Mouse (Mus musculus) telencephalon, adult 2 months (tissue): ENCODE data around the gene Rhd.
"Not testable (repeated sequence)": the region's sequence is repeated elsewhere in the genome, so short reads cannot be mapped to it uniquely, and the experiment has no call there.

Source experiments
- DNase-seq: peaks from one replicate; pipeline ENCODE4 v3.0.0-alpha.2; 2011; ENCODE audit warnings: low read depth, low spot score

Gene Rhd

GRCm38 (mm10) chr4:134903046-134903445 is 38.7 kb downstream of the Rhd start:
- DNase-seq = no peak

- not testable (repeated sequence) for DNase-seq
These were observed 47.1 kb downstream of the Rhd start for GRCm38 (mm10) chr4:134911406-134911805.

- DNase-seq = no peak
These were observed 49.1 kb downstream of the Rhd start for GRCm38 (mm10) chr4:134913413-134913812.

GRCm38 (mm10) chr4:134914122-134914863 is 50.0 kb downstream of the Rhd start:
- no peak for DNase-seq

- peak; percentile 83 for DNase-seq
These were observed 50.5 kb downstream of the Rhd start, which contains the start of gene Tmem50a for GRCm38 (mm10) chr4:134914864-134915209. Gene Tmem50a (minus strand): TSS chr4:134915024.

GRCm38 (mm10) chr4:134915223-134916050 is 51.1 kb downstream of the Rhd start:
- DNase-seq = no peak

GRCm38 (mm10) chr4:134917194-134917593 is 52.9 kb downstream of the Rhd start:
- no peak for DNase-seq

- DNase-seq = no peak
These were observed 54.0 kb downstream of the Rhd start for GRCm38 (mm10) chr4:134918381-134918780.

- no peak for DNase-seq
These were observed 55.6 kb downstream of the Rhd start for GRCm38 (mm10) chr4:134919733-134920540.

- no peak for DNase-seq
These were observed 56.3 kb downstream of the Rhd start for GRCm38 (mm10) chr4:134920631-134921030.

- no peak for DNase-seq
These were observed 57.4 kb downstream of the Rhd start for GRCm38 (mm10) chr4:134921703-134922102.

- DNase-seq = no peak
These were observed 58.0 kb downstream of the Rhd start for GRCm38 (mm10) chr4:134922111-134922924.

- DNase-seq = no peak
These were observed 58.5 kb downstream of the Rhd start for GRCm38 (mm10) chr4:134922925-134923244.

GRCm38 (mm10) chr4:134923258-134924018 is 59.1 kb downstream of the Rhd start, which contains the start of gene Rsrp1:
Gene Rsrp1 (plus strand): TSS chr4:134923592.
- DNase-seq = peak; percentile 96

- DNase-seq = no peak
These were observed 59.8 kb downstream of the Rhd start for GRCm38 (mm10) chr4:134924019-134924741.

- DNase-seq = no peak
These were observed 60.9 kb downstream of the Rhd start for GRCm38 (mm10) chr4:134925206-134925605.

GRCm38 (mm10) chr4:134927815-134928463 is 63.6 kb downstream of the Rhd start:
- DNase-seq = no peak

GRCm38 (mm10) chr4:134928464-134928836 is 64.1 kb downstream of the Rhd start:
- DNase-seq = no peak

- no peak for DNase-seq
These were observed 65.2 kb downstream of the Rhd start for GRCm38 (mm10) chr4:134929536-134929935.
